Mouse (Mus musculus) heart, adult 8-10 months (tissue): Measurements from ENCODE around the gene Als2cr12. TPM values are rescaled to one million over a fixed set of nuclear protein-coding genes. Genes with fewer than 3 reads are reported as not detected.
A peak's percentile ranks its signal among the peaks of the same experiment; 100 is the strongest.
"Not testable (repeated sequence)": the region's sequence is repeated elsewhere in the genome, so short reads cannot be mapped to it uniquely, and the experiment has no call there.

Source experiments
- DNase-seq: peaks from one replicate; pipeline ENCODE4 v3.0.0; 2022; ENCODE audit warnings: low spot score
- total RNA-seq, 4 experiments: library from RNA; stranded (reverse); gene quantifications; 2 replicates each; pipeline ENCODE4 v1.2.4; 2022

Gene Als2cr12
- total RNA-seq, 4 experiments from 2014 or later: not detected

DNA sequence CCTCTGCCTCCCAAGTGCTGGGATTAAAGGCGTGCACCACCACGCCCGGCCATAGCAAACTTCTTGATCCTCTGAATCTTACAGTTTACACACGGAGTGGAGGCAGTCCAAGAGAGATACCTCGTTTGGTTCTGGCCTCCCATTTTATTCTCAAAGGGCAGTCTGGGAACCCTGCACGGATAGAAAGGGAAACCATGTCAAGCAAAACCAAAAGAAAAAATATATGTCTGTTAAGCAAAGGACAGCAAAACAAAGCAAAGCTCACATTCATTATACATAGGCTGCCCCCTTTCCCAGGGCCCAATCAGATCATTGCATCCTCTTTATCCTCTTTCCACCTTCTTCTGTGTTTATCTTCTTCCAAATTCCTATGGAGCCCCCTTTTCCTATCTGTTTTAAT lies 82.0 kb downstream of the Als2cr12 start:
- DNase-seq: peak; percentile 33

DNA sequence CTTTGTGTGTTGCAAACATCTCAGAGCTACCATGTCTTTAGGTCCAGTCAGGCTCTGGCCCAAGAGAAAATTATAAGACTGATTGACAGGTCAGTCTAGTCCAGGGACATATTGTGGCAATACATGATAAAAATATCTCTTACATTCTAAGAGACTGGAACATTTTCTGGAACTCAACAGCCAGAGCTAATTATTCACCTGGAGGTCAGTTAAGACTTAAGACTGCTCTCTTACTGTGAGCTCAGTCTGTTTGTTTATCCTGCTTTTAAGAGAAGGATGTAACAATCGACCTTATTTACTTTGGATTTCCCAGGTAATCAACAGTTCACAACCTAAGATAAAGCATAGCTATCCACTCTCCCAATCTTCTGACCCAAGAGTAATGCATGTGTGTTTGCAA lies 85.2 kb downstream of the Als2cr12 start:
- DNase-seq: no peak

DNA sequence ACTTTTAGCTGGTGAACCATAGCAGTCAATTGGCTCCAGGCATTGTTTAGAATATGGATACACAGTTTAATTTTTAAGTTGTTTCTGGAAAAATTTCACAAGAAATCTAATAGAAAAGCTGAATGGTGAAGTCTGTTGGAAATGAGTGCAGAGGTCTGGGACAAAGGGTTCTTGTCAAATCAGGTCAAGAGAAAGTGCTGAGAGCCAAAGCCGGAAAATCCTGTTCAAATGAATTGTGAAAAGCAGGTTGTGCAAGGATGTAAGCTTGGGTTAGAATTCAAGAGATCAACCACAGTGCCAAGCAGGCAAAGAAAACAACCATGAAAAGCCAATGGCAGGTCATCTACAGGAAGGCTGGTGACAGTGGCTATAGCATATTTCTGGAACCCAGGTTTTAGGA lies 85.6 kb downstream of the Als2cr12 start:
- DNase-seq: no peak

DNA sequence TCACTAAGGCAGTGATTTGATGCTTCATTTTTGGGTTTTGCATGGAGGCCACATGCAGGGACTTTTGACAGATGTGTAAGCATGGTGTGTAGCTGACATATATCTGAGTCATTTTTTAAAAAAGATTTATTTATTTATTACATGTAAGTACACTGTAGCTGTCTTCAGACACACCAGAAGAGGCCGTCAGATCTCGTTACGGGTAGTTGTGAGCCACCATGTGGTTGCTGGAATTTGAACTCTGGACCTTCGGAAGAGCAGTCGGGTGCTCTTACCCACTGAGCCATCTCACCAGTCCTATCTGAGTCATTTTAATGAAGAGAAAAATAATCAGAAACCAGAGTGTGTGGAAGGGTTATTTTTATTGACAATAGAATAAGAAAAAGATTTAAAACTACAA lies 86.2 kb downstream of the Als2cr12 start:
- not testable (repeated sequence) for DNase-seq

GRCm38 (mm10) chr1:58603738-58604137 lies 92.1 kb downstream of the Als2cr12 start:
- no peak for DNase-seq

GRCm38 (mm10) chr1:58602681-58603080 lies 93.1 kb downstream of the Als2cr12 start:
- no peak for DNase-seq

Other genes starting within 250 kb of the Als2cr12 start
- 10 to 100 TPM; 10.1 to 12.4 (median 11.2) TPM for gene Orc2, start 190.9 kb downstream of the Als2cr12 start, total RNA-seq
- gene Fam126b, start 109.7 kb downstream of the Als2cr12 start, total RNA-seq: 10 to 100 TPM; 10.2 to 21.2 (median 16.5) TPM
- gene Ndufb3, start 109.6 kb downstream of the Als2cr12 start, total RNA-seq: 100 to 1,000 TPM; 264 to 362 (median 303) TPM
- 10 to 100 TPM; 43.5 to 60.4 (median 50.3) TPM for gene Cflar, start 15.5 kb upstream of the Als2cr12 start, total RNA-seq
- gene Casp8, start 99.4 kb upstream of the Als2cr12 start, total RNA-seq: 1 to 10 TPM; 6.2 to 9.8 (median 7.3) TPM